Mouse (Mus musculus) hindbrain, embryonic 12.5 days (tissue): ENCODE data around the gene Atp6v0e. TPM values are rescaled to one million over a fixed set of nuclear protein-coding genes. Genes with fewer than 3 reads are reported as not detected.
A peak's percentile ranks its signal among the peaks of the same experiment; 100 is the strongest.

Experiments
- ATAC-seq: fragments of 200-750 bp; cut with Nextera tagmentation; 2 replicates; pipeline ENCODE4 v1.8.0; 2017; ENCODE audit warnings: moderate TSS enrichment; ENCODE audit not compliant: low FRiP score
- H3K27ac ChIP-seq: fragments of 300-500 bp; sonication (generic); 2 replicates; pipeline ENCODE4 v1.5.1; 2016; ENCODE audit warnings: mild to moderate bottlenecking
- H3K27me3 ChIP-seq: fragments of 300-500 bp; sonication (generic); 2 replicates; pipeline ENCODE4 v1.6.1; 2016; ENCODE audit warnings: mild to moderate bottlenecking
- H3K36me3 ChIP-seq: fragments of 300-500 bp; sonication (generic); 2 replicates; pipeline ENCODE4 v1.6.1; 2016; ENCODE audit warnings: mild to moderate bottlenecking
- H3K4me1 ChIP-seq: fragments of 300-500 bp; sonication (generic); 2 replicates; pipeline ENCODE4 v1.6.1; 2016
- H3K4me2 ChIP-seq: fragments of 300-500 bp; sonication (generic); replicated peaks from 2 replicates; pipeline ENCODE4 v1.6.1; 2016; ENCODE audit warnings: mild to moderate bottlenecking
- H3K4me3 ChIP-seq: fragments of 300-500 bp; sonication (generic); 2 replicates; pipeline ENCODE4 v1.5.1; 2016; ENCODE audit warnings: mild to moderate bottlenecking
- H3K9ac ChIP-seq: fragments of 300-500 bp; sonication (generic); 2 replicates; pipeline ENCODE4 v1.6.1; 2016; ENCODE audit warnings: mild to moderate bottlenecking, moderate library complexity
- H3K9me3 ChIP-seq: fragments of 300-500 bp; sonication (generic); replicated peaks from 2 replicates; pipeline ENCODE4 v1.6.1; 2016; ENCODE audit warnings: mild to moderate bottlenecking
- WGBS: fragments of 180-500 bp; shearing (Covaris S2); methylation state at CpG from one replicate; pipeline ENCODE4 v1.1.7; 2016; 5-methylcytosine and 5-hydroxymethylcytosine counted together
- polyA plus RNA-seq: library from polyadenylated mRNA; unstranded; fragments of >200 nt; fragmentation: Nextera tagmentation; extraction: Ambion mirVana; gene quantifications from 2 replicates; pipeline ENCODE4 v1.2.1, GENCODE M21; 2016

Atp6v0e gene
- polyA plus RNA-seq, 1 experiment from 2014 or later, result 111 TPM

DNA sequence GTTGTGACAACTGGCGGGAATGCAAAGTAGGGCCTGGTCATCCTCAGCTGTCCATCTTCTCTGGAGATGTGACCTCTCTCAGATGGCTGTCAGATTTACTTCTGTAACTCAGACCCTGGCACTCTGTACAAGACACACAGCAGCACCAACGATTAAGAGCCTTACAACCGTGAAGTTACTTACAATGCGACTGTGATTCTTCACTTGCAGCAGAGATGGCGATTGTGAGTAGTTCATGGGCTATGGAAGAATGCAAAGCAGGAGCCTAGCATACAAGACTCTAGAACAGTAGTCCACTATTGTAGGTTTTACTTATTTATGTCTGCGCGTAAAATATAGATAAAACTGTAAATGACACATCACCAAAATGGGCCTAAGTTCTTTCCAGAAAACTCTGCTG, 12.8 kb downstream of the Atp6v0e start:
- 0 out of 2 replicates have a peak overlapping the region, but pooled peaks have one; percentile 76 for H3K9ac ChIP-seq
- H3K9me3 ChIP-seq, result no peaks in the 10 kb centered on the region
- peak overlapping the region; percentile 83 for H3K4me3 ChIP-seq
- H3K4me1 ChIP-seq, result peaks cover 25% of the 10 kb centered on the region
- 22% methylated on average over 7 of the region's 7 CpGs for WGBS
- peak overlapping the region; percentile 78; the same call in 1 of the 2 replicates for H3K27ac ChIP-seq
- ATAC-seq, result peak; percentile 24; the same call in 1 of the 2 replicates
- no peaks in the 10 kb centered on the region for H3K27me3 ChIP-seq
- 0 out of 2 replicates have a peak, but pooled peaks cover 2% of the 10 kb centered on the region for H3K36me3 ChIP-seq
- peak overlapping the region; percentile 72 for H3K4me2 ChIP-seq

GRCm38 (mm10) chr17:26676252-26676615, 13.2 kb downstream of the Atp6v0e start:
- under 1% methylated on average over 30 of the region's 30 CpGs for WGBS
- Histone ChIP-seq H3K27ac (peak overlapping the region; percentile 78), H3K36me3 (0 out of 2 replicates have a peak, but pooled peaks cover 2% of the 10 kb centered on the region), H3K4me2 (peak overlapping the region; percentile 72), H3K4me1 (peaks cover 25% of the 10 kb centered on the region), H3K9me3 (no peaks in the 10 kb centered on the region), H3K9ac (peak overlapping the region; percentile 76), H3K4me3 (peak overlapping the region; percentile 83), H3K27me3 (no peaks in the 10 kb centered on the region)
- peak; percentile 97 for ATAC-seq

DNA sequence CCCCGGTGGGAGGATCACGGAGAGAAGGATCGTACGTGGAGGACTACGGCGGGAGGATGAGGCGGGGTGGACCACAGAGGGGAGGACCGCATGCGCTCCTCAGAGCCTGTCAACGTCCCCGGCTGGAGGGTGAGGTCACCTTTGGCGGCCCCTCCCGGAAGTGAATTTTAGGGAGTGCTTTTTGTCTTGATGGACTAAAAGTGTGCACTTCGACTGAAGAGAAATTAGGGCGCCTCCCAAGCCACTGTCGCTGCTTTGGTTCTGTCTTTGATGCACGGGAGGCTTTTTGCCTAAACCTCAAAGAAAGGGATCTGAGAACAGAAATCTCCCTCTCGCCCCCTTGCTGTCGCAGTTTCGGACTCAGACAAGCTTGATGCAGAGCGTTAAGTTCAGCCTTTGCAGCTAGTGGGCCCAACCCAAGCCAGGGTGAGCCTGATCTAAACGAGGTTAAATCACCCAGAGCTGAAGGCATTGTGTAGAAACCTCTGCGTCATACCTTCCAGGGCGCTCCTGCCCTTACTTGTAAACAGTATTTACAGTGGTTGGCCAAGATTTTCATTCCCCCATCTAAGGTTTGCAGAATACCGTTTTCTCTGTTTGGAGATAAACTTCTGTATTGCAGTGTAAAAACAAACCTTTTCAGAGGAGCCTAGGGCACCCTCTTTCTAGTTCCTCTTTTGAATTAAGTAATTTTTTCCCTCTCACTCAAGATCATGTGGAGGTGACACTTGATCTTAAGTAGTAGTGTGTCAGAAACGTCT, 13.8 kb downstream of the Atp6v0e start:
- peak overlapping the region; percentile 78 for H3K27ac ChIP-seq
- H3K27me3 ChIP-seq, result no peaks in the 10 kb centered on the region
- H3K36me3 ChIP-seq, result 0 out of 2 replicates have a peak, but pooled peaks cover 2% of the 10 kb centered on the region
- peak overlapping the region; percentile 76 for H3K9ac ChIP-seq
- peak overlapping the region; percentile 83 for H3K4me3 ChIP-seq
- WGBS, result 4% methylated on average over 26 of the region's 26 CpGs
- H3K9me3 ChIP-seq, result no peaks in the 10 kb centered on the region
- H3K4me2 ChIP-seq, result peak overlapping the region; percentile 72
- ATAC-seq, result peak; percentile 91
- H3K4me1 ChIP-seq, result peaks cover 25% of the 10 kb centered on the region

GRCm38 (mm10) chr17:26677711-26678637, 14.9 kb downstream of the Atp6v0e start:
- H3K27me3 ChIP-seq, result no peaks in the 10 kb centered on the region
- ATAC-seq, result no peak
- H3K9me3 ChIP-seq, result no peaks in the 10 kb centered on the region
- WGBS, result 86% methylated on average over 7 of the region's 7 CpGs
- H3K9ac ChIP-seq, result no peak overlapping the region
- 0 out of 2 replicates have a peak overlapping the region, but pooled peaks have one; percentile 83 for H3K4me3 ChIP-seq
- H3K27ac ChIP-seq, result no peak overlapping the region
- H3K36me3 ChIP-seq, result peaks cover 3% of the 10 kb centered on the region
- peak overlapping the region; percentile 72 for H3K4me2 ChIP-seq
- peaks cover 25% of the 10 kb centered on the region for H3K4me1 ChIP-seq

- 88% methylated on average over 6 of the region's 6 CpGs for WGBS
- Histone ChIP-seq H3K9ac (no peak overlapping the region), H3K4me1 (peaks cover 22% of the 10 kb centered on the region), H3K4me3 (no peak overlapping the region), H3K27ac (no peak overlapping the region), H3K4me2 (no peak overlapping the region), H3K9me3 (no peaks in the 10 kb centered on the region), H3K27me3 (no peaks in the 10 kb centered on the region), H3K36me3 (peaks cover 24% of the 10 kb centered on the region)
- ATAC-seq, result no peak
Measured at GRCm38 (mm10) chr17:26681276-26681675, 18.2 kb downstream of the Atp6v0e start.

- H3K36me3 ChIP-seq, result peaks cover 22% of the 10 kb centered on the region
Measured at GRCm38 (mm10) chr17:26686334-26687000, 23.4 kb downstream of the Atp6v0e start.

DNA sequence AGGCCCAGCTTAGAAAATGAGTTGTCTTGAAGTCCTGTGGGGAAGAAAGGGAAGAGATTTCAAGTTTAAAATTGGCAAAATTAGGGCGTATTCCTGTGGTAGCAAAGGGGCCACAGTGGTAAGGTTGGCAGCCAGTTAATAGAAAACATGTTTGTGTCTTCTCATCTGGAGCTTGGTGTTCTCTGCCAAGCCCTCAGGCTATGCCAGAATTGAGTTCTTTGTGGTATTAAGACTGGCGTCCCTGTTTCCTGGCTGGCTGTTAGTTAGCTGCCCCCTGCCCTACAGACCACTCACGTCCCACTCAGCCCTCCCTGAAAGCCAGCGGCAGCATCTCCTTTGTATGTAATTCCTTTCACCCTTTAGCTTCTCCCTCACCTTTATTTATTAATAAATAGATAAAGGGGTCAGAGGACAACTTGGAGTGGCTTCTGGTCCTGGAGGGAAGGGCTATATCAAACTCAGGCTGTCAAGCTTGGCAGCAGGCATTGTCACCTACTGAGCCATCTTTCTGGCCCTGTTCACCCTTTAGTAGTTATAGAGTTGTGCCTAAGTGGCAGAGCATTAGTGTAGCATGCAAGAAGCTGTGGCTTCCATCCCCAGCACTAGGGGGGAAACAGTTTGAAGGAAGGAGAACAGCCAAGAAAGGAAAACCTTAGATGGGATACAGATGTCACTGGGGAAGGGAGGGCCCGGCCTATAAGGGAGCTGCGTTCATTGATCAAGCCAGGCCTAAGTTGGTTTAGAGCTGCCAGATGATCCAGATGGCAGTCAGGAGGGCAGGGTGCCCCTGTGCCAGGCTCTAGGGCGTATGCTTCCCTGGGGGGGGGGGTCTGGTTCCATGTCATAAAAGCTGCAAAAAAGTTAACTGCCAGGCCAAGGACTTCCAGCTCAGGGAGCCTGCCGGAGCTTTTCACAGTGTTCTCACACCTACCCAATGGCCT, 26.0 kb downstream of the Atp6v0e start:
- ATAC-seq, result no peak
- Histone ChIP-seq H3K27ac (no peak overlapping the region), H3K4me2 (no peak overlapping the region), H3K9me3 (no peaks in the 10 kb centered on the region), H3K9ac (no peak overlapping the region), H3K27me3 (no peaks in the 10 kb centered on the region), H3K36me3 (peaks cover 11% of the 10 kb centered on the region), H3K4me3 (no peak overlapping the region), H3K4me1 (peaks cover 15% of the 10 kb centered on the region; the same call in 1 of the 2 replicates)
- 85% methylated on average over 8 of the region's 8 CpGs for WGBS

More at GRCm38 (mm10) chr17:26686334-26687000, 23.4 kb downstream of the Atp6v0e start:
- H3K27me3 ChIP-seq, result no peaks in the 10 kb centered on the region
- H3K9me3 ChIP-seq, result no peaks in the 10 kb centered on the region
- H3K9ac ChIP-seq, result no peak overlapping the region
- H3K4me3 ChIP-seq, result no peak overlapping the region
- WGBS, result 91% methylated on average over 17 of the region's 17 CpGs
- no peak for ATAC-seq
- H3K4me2 ChIP-seq, result no peak overlapping the region
- H3K27ac ChIP-seq, result no peak overlapping the region
- peaks cover 11% of the 10 kb centered on the region; the same call in 1 of the 2 replicates for H3K4me1 ChIP-seq

- no peaks in the 10 kb centered on the region for H3K9me3 ChIP-seq
- H3K4me3 ChIP-seq, result no peak overlapping the region
- no peak overlapping the region for H3K27ac ChIP-seq
- peaks cover 15% of the 10 kb centered on the region; the same call in 1 of the 2 replicates for H3K4me1 ChIP-seq
- 81% methylated on average over 2 of the region's 2 CpGs for WGBS
- no peak for ATAC-seq
- H3K4me2 ChIP-seq, result no peak overlapping the region
- no peak overlapping the region for H3K9ac ChIP-seq
- H3K36me3 ChIP-seq, result peaks cover 7% of the 10 kb centered on the region; the same call in 1 of the 2 replicates
- no peaks in the 10 kb centered on the region for H3K27me3 ChIP-seq
Measured at GRCm38 (mm10) chr17:26689810-26690209, 26.8 kb downstream of the Atp6v0e start.

DNA sequence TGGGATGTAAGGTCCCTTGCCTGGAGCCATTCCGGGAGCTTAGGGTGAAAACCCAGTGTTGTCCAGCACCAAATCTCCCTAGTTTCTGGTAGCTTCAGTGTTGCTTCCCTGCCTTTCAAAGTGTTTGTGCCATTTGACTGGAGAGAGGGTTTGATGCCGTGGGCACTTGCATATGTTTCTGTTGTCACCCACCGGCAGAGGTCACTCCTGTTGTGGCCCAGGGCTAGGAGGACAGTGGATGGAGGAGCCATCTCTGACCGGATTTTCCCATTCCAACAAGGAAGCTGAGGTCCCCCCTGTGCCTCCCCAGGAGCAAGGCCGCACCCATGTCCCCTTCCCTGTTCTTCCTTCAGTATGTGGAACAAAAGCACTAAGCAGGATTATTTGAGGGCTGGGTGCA, 27.2 kb downstream of the Atp6v0e start:
- H3K27me3 ChIP-seq, result no peaks in the 10 kb centered on the region
- 75% methylated on average over 5 of the region's 5 CpGs for WGBS
- H3K9me3 ChIP-seq, result no peaks in the 10 kb centered on the region
- H3K4me3 ChIP-seq, result no peak overlapping the region
- H3K36me3 ChIP-seq, result peaks cover 7% of the 10 kb centered on the region
- no peak overlapping the region for H3K9ac ChIP-seq
- ATAC-seq, result no peak
- H3K4me2 ChIP-seq, result no peak overlapping the region
- no peak overlapping the region for H3K27ac ChIP-seq
- peaks cover 15% of the 10 kb centered on the region; the same call in 1 of the 2 replicates for H3K4me1 ChIP-seq

DNA sequence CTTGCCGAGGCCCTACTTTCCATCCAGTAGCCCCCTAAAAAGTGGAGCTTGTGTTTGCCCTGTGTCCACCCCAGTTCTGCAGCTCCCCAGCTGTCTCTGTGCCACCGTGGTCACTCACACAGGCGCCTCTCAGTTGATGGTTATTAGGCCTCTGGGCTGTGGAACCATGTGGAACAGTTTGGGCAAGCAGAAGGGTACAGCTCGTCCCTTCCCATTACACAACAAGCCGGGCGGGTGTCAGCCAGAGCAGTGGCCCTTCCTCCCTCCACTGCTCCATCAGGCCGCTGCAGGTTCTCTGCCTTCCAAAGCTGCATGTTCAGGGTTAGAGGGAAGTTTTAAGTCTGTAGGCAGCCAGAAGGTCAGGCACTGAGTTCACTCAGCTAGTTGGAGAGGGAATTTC, 28.1 kb downstream of the Atp6v0e start:
- Histone ChIP-seq H3K4me2 (no peak overlapping the region), H3K9me3 (no peaks in the 10 kb centered on the region), H3K36me3 (peaks cover 11% of the 10 kb centered on the region), H3K4me1 (peaks cover 15% of the 10 kb centered on the region; the same call in 1 of the 2 replicates), H3K27ac (no peak overlapping the region), H3K27me3 (no peaks in the 10 kb centered on the region), H3K4me3 (no peak overlapping the region), H3K9ac (no peak overlapping the region)
- ATAC-seq, result no peak
- WGBS, result 87% methylated on average over 7 of the region's 7 CpGs

GRCm38 (mm10) chr17:26693424-26693823, 30.4 kb downstream of the Atp6v0e start:
- 81% methylated on average over 7 of the region's 7 CpGs for WGBS

More at GRCm38 (mm10) chr17:26693424-26693823, 30.4 kb downstream of the Atp6v0e start:
- H3K36me3 ChIP-seq, result peaks cover 27% of the 10 kb centered on the region
- H3K4me1 ChIP-seq, result peaks cover 15% of the 10 kb centered on the region; the same call in 1 of the 2 replicates
- no peak overlapping the region for H3K9ac ChIP-seq
- no peak overlapping the region for H3K27ac ChIP-seq
- no peak for ATAC-seq
- H3K27me3 ChIP-seq, result no peaks in the 10 kb centered on the region
- no peak overlapping the region for H3K4me2 ChIP-seq
- H3K4me3 ChIP-seq, result no peak overlapping the region
- H3K9me3 ChIP-seq, result no peaks in the 10 kb centered on the region
